Mouse (Mus musculus) lung, embryonic 16.5 days (tissue): Measurements from ENCODE around the gene Iqgap1. TPM values are rescaled to one million over a fixed set of nuclear protein-coding genes. Genes with fewer than 3 reads are reported as not detected.

Source experiments
- ATAC-seq: fragments of 200-750 bp; cut with Nextera tagmentation; 2 replicates; pipeline ENCODE4 v1.8.0; 2017; ENCODE audit warnings: low read depth, mild to moderate bottlenecking, moderate library complexity
- H3K27ac ChIP-seq: fragments of 300-500 bp; sonication (generic); 2 replicates; pipeline ENCODE4 v1.5.1; 2014; ENCODE audit warnings: mild to moderate bottlenecking, control low read depth, low read length
- H3K27me3 ChIP-seq: fragments of 300-500 bp; sonication (generic); 2 replicates; pipeline ENCODE4 v1.6.1; 2014; ENCODE audit warnings: low read depth, low read length, mixed read lengths; ENCODE audit not compliant: control insufficient read depth, insufficient read depth
- H3K36me3 ChIP-seq: fragments of 300-500 bp; sonication (generic); 2 replicates; pipeline ENCODE4 v1.6.1; 2014; ENCODE audit warnings: low read length; ENCODE audit not compliant: control insufficient read depth, insufficient read depth
- H3K4me1 ChIP-seq: fragments of 300-500 bp; sonication (generic); replicated peaks from 2 replicates; pipeline ENCODE4 v1.6.1; 2014; ENCODE audit warnings: low read length, mixed read lengths; ENCODE audit not compliant: control insufficient read depth, insufficient read depth
- H3K4me2 ChIP-seq: fragments of 300-500 bp; sonication (generic); 2 replicates; pipeline ENCODE4 v1.6.1; 2014; ENCODE audit warnings: low read depth, low read length, control low read depth
- H3K4me3 ChIP-seq: fragments of 300-500 bp; sonication (generic); 2 replicates; pipeline ENCODE4 v1.5.1; 2014; ENCODE audit warnings: mild to moderate bottlenecking, low read length, control low read depth
- H3K9ac ChIP-seq: fragments of 300-500 bp; sonication (generic); 2 replicates; pipeline ENCODE4 v1.6.1; 2014; ENCODE audit warnings: low read length, control low read depth
- H3K9me3 ChIP-seq: fragments of 300-500 bp; sonication (generic); 2 replicates; pipeline ENCODE4 v1.6.1; 2016; ENCODE audit warnings: low read length; ENCODE audit not compliant: control insufficient read depth
- WGBS: fragments of 180-500 bp; shearing (Covaris S2); extraction: QIAGEN DNeasy Blood & Tissue Kit; methylation state at CpG from one replicate; pipeline ENCODE4 v1.1.7; 2014; 5-methylcytosine and 5-hydroxymethylcytosine counted together
- polyA plus RNA-seq: library from polyadenylated mRNA; unstranded; fragments of >200 nt; fragmentation: Nextera tagmentation; extraction: Ambion mirVana; gene quantifications from 2 replicates; pipeline ENCODE4 v1.2.1, GENCODE M21; 2015

The Iqgap1 gene
- polyA plus RNA-seq, 1 experiment from 2014 or later = 136 TPM

DNA sequence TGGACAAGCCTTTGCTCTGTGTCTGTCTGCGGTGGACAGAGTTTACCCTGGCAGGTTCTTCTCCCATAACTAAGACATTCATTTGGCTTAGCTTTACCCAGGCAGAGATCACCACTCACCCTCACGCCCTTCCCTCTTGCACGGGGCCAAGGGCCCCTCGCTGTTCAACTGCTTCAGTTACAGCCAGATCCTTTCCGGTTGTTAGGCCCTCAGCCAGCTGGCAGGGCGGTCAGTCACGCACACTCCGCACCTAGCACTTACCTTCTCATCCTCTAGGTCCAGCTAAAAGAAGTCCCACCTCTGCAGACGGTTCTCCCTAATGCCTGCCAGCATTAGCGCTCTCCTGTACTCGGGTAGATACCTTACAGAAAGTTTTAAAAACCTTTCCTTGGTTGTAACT, 92.8 kb downstream of the Iqgap1 start:
- 81% methylated on average over 11 of the region's 11 CpGs for WGBS

DNA sequence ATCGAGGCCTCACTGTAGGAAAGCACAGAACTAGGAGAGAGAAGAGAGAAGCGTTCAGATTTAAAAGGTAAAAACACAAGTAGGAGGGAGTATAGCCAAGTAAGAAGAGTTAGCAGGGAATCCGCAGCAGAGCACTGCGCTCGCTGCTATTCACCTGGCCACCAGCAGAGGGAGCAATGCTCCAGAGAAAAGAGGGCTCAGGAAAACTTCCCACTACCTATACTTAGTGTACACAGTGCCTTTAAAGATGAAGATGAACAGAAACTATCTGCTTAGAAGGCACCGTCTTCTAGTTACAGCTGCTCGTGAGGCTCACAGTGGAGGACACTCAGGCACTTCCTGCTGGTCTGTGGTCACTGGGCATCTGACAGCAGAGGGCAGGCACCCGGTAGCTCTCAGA, 96.1 kb downstream of the Iqgap1 start:
- Histone ChIP-seq H3K9ac (no peak overlapping the region), H3K27ac (no peak overlapping the region), H3K27me3 (no peaks in the 10 kb centered on the region), H3K9me3 (no peaks in the 10 kb centered on the region), H3K4me3 (no peak overlapping the region), H3K36me3 (peaks cover 62% of the 10 kb centered on the region), H3K4me1 (no peaks in the 10 kb centered on the region), H3K4me2 (no peak overlapping the region)
- WGBS = 26% methylated on average over 8 of the region's 8 CpGs
- ATAC-seq = peak; percentile 42; the same call in 1 of the 2 replicates

More for the DNA sequence above, 92.8 kb downstream of the Iqgap1 start:
- no peaks in the 10 kb centered on the region for H3K9me3 ChIP-seq
- H3K4me2 ChIP-seq = no peak overlapping the region
- H3K4me1 ChIP-seq = no peaks in the 10 kb centered on the region
- H3K9ac ChIP-seq = no peak overlapping the region
- no peak overlapping the region for H3K27ac ChIP-seq
- no peak overlapping the region for H3K4me3 ChIP-seq
- no peaks in the 10 kb centered on the region for H3K27me3 ChIP-seq
- peaks cover 52% of the 10 kb centered on the region for H3K36me3 ChIP-seq
- ATAC-seq = no peak

DNA sequence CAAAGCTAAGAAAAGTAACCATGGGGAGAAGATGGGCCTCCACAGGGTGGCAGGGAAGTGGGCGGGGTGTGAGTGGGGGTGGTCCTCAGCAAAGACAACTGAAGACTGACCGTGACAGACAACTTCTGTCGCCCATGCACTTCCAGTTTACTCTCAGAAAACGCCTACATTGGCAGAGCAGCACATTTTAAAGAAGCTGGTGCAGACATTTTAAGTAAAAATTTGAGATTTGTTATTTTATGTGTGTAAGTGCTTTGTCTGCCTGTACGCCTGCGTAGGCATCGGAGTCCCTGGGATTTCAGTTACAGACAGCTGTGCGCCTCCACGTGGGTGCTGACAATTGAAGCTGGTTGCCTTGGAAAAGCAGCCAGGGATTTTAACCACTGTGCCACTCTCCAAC, 104.7 kb downstream of the Iqgap1 start:
- H3K27ac ChIP-seq = no peak overlapping the region
- peaks cover 63% of the 10 kb centered on the region for H3K36me3 ChIP-seq
- ATAC-seq = no peak
- WGBS = 46% methylated on average over 9 of the region's 9 CpGs
- no peak overlapping the region for H3K4me3 ChIP-seq
- no peak overlapping the region for H3K9ac ChIP-seq
- H3K27me3 ChIP-seq = no peaks in the 10 kb centered on the region
- no peaks in the 10 kb centered on the region; the same call in 1 of the 2 replicates for H3K4me1 ChIP-seq
- H3K9me3 ChIP-seq = no peaks in the 10 kb centered on the region
- H3K4me2 ChIP-seq = no peak overlapping the region

DNA sequence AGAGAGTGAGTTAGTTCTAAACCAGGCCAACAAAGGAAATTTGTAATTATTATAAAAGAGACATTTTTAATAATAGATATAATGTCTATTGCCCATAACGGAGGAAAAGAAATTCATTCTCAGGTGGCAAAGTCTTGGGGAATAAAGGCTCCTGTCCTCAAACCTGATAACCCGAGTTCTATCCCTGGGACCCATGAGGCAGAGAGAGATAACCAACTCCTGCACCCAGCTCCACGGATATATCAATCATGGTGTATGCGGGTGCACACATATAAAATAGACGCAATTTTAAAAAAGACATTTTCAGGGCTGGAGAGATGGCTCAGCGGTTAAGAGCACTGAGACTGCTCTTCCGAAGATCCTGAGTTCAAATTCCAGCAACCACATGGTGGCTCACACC, 106.2 kb downstream of the Iqgap1 start:
- Histone ChIP-seq H3K4me1 (no peaks in the 10 kb centered on the region; the same call in 1 of the 2 replicates), H3K4me2 (no peak overlapping the region), H3K9ac (no peak overlapping the region), H3K36me3 (peaks cover 61% of the 10 kb centered on the region), H3K27me3 (no peaks in the 10 kb centered on the region), H3K27ac (no peak overlapping the region), H3K9me3 (no peaks in the 10 kb centered on the region), H3K4me3 (no peak overlapping the region)
- no peak for ATAC-seq
- WGBS = 93% methylated on average over 7 of the region's 7 CpGs

DNA sequence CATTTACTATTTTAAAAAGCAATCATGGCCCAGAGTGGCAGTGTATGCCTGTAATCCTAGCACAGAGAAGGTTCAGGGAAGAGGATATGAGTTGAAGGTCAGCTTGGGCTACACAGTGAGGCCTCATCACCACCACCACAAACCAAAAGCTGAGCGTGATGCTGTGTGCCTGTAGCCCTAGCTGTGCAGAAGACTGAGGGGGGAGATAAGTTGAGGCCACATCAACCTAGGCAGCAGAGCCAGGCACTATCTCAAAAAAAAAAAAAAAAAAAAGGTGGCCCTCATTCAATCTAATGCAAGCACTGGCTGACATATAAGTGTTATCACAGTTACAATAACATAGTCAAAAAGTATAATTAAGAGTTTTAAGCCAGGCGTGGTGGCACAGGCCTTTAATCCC, 106.7 kb downstream of the Iqgap1 start:
- H3K27ac ChIP-seq = no peak overlapping the region
- H3K9me3 ChIP-seq = no peaks in the 10 kb centered on the region
- peaks cover 58% of the 10 kb centered on the region for H3K36me3 ChIP-seq
- H3K4me1 ChIP-seq = no peaks in the 10 kb centered on the region; the same call in 1 of the 2 replicates
- no peak for ATAC-seq
- H3K27me3 ChIP-seq = no peaks in the 10 kb centered on the region
- 92% methylated on average over 2 of the region's 2 CpGs for WGBS
- H3K4me2 ChIP-seq = no peak overlapping the region
- H3K4me3 ChIP-seq = no peak overlapping the region
- no peak overlapping the region for H3K9ac ChIP-seq

DNA sequence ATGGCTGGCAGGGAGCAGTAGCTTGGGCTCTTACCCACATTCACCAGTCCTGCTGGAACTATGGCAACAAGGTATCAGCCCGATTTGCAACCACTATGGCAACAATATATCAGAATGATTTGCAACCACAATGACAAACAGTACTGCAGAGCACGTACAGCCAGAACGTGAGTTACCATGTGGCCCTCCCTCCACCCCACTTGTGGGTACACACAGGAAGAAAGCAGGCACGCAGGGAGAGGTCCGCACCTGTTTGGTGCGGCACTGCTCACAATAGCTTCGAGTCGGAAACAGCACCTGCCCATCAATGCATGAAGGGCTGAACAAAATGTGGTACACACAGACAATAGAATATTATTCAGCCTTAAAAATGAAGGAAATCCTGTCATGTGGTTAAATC, 107.3 kb downstream of the Iqgap1 start:
- peaks cover 58% of the 10 kb centered on the region for H3K36me3 ChIP-seq
- no peaks in the 10 kb centered on the region for H3K9me3 ChIP-seq
- no peak overlapping the region for H3K4me3 ChIP-seq
- no peaks in the 10 kb centered on the region; the same call in 1 of the 2 replicates for H3K4me1 ChIP-seq
- H3K4me2 ChIP-seq = no peak overlapping the region
- no peaks in the 10 kb centered on the region for H3K27me3 ChIP-seq
- no peak overlapping the region for H3K27ac ChIP-seq
- no peak overlapping the region for H3K9ac ChIP-seq
- WGBS = 87% methylated on average over 8 of the region's 8 CpGs
- no peak for ATAC-seq

DNA sequence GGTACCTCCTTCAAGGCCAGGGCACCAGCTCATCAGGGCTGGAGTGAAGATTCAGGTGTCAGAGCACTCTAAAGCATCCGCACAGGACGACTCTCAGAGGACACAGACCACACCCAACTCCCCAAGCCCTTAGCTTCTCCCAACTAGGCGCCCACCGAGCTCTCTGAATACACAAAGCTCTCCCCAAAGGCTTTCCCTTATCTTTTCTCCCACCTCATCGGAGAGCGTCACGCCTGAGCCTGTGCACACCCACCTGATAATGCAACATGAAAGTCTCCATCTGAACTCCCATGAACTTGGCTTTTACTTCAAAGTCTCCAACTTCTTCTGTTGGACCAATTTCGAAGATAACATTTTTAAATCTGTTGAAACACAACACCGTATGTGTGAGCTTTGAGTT, 109.0 kb downstream of the Iqgap1 start:
- 77% methylated on average over 9 of the region's 9 CpGs for WGBS
- no peaks in the 10 kb centered on the region for H3K27me3 ChIP-seq

DNA sequence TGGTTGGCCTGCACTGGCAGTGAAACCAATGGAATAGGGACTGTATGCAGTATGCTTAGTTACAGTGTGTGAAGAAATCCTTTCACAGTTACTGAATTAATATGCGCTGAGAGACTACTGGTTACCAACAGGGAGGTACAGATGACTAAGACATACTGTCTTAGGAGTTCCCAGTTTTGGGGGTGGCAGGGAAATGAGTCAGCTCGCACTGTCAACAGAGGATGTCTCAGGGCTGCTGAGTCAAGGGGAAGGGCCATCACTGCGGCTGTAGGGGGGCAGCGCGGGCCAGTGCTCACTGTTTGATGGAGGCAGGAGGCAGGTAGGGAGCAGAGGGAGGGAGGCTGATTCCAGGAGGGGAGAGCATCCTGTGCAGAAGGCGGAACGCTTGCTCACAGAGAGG, 110.5 kb downstream of the Iqgap1 start:
- Histone ChIP-seq H3K9ac (no peak overlapping the region), H3K36me3 (peaks cover 53% of the 10 kb centered on the region), H3K27me3 (no peaks in the 10 kb centered on the region), H3K9me3 (no peaks in the 10 kb centered on the region), H3K4me2 (no peak overlapping the region), H3K27ac (no peak overlapping the region), H3K4me3 (no peak overlapping the region), H3K4me1 (no peaks in the 10 kb centered on the region)
- WGBS = 90% methylated on average over 7 of the region's 7 CpGs
- no peak for ATAC-seq

More for the DNA sequence above, 109.0 kb downstream of the Iqgap1 start:
- Histone ChIP-seq H3K27ac (no peak overlapping the region), H3K9me3 (no peaks in the 10 kb centered on the region), H3K9ac (no peak overlapping the region), H3K4me1 (no peaks in the 10 kb centered on the region; the same call in 1 of the 2 replicates), H3K4me3 (no peak overlapping the region), H3K36me3 (peaks cover 55% of the 10 kb centered on the region), H3K4me2 (no peak overlapping the region)
- ATAC-seq = no peak

DNA sequence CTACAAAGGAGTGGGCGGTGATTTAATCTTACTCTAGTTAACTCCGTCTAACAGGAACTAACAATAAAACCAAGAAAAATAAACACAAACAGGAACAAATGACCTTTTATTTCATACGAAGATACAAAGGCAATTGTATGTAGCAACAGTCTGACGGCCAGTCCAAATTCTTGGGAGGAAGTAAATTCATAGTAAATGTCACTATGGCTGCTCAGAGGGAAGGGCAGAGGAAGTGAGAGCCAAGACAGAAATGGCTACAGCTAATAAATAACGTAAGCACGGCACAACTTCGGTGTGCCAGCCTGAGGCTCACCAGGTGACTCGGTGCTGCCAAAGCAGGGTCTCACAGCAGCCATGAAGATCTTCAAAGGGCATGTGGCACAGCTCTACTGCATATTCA, 114.3 kb downstream of the Iqgap1 start:
- no peak overlapping the region for H3K9ac ChIP-seq
- H3K9me3 ChIP-seq = no peaks in the 10 kb centered on the region
- H3K4me3 ChIP-seq = no peak overlapping the region
- 54% methylated on average over 8 of the region's 8 CpGs for WGBS
- H3K36me3 ChIP-seq = peaks cover 36% of the 10 kb centered on the region
- ATAC-seq = no peak
- H3K4me2 ChIP-seq = no peak overlapping the region
- H3K4me1 ChIP-seq = no peaks in the 10 kb centered on the region
- no peaks in the 10 kb centered on the region for H3K27me3 ChIP-seq
- H3K27ac ChIP-seq = no peak overlapping the region

DNA sequence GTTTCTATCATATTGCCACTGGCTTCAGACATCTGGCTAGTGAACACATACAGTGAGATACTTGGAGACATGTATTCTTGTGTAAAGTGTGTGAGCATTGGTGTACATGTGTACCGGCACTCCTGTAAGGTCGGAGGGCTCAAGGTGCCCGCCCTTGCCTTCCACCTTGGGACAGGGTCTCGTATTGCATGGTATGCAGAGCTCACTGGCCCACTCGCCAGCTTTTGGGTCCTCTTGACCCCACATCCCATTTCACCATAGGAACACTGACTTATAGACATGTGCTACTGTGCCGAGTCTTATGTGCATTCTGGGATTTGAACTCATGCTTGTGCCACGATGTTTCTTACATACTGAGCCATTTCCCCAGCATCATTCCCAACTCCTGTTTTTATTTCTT, 115.4 kb downstream of the Iqgap1 start:
- WGBS = 93% methylated on average over 7 of the region's 7 CpGs
- Histone ChIP-seq H3K9me3 (no peaks in the 10 kb centered on the region), H3K4me2 (no peak overlapping the region), H3K36me3 (peaks cover 26% of the 10 kb centered on the region), H3K9ac (no peak overlapping the region), H3K27ac (no peak overlapping the region), H3K4me3 (no peak overlapping the region), H3K4me1 (no peaks in the 10 kb centered on the region), H3K27me3 (no peaks in the 10 kb centered on the region)
- no peak for ATAC-seq
